Mouse (Mus musculus) thymus, adult 2 months (tissue): Measurements from ENCODE around the gene Dlx6.

Experiments used
- CTCF ChIP-seq: fragments of 200-500 bp; IDR thresholded peaks from 2 replicates; pipeline ENCODE4 v1.5.1; 2012; ENCODE audit warnings: mild to moderate bottlenecking, control low read depth, low read length, moderate library complexity, borderline replicate concordance; ENCODE audit not compliant: control insufficient read depth, poor library complexity, insufficient read depth; ENCODE audit errors: extremely low read depth
- POLR2A ChIP-seq: fragments of 200-500 bp; IDR thresholded peaks from 2 replicates; pipeline ENCODE4 v1.6.1; 2012; ENCODE audit warnings: mild to moderate bottlenecking, low read length, control low read depth, moderate library complexity; ENCODE audit not compliant: control insufficient read depth, poor library complexity, insufficient read depth; ENCODE audit errors: extremely low read depth

DNA sequence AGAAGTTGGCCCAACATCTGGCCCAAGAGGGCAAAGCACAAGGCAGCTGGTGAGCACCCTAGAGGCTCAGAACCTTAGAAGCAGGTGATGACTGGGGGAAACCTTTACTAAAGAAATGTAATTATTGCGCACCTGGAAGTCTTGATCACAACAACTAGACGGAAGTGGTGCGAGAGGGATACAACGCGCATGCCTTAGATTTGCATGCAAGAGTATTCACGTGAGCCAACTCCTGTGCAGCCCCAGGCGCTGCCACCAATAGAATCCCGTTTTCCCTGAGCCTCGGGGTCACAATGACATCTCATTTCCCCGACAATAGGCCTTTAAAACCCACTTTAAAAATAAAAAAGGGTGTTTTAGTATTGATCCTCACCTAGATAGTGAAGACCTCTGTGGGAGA is 12.0 kb upstream of the Dlx6 start:
- no peak for TF ChIP-seq CTCF
- TF ChIP-seq POLR2A, result no peak
